Mouse (Mus musculus): ENCODE measurements around the gene Reg2. TPM values are rescaled to one million over a fixed set of nuclear protein-coding genes. Genes with fewer than 3 reads are reported as not detected.
"Not testable (repeated sequence)": the region's sequence is repeated elsewhere in the genome, so short reads cannot be mapped to it uniquely, and the experiment has no call there.

Gene Reg2
- not detected in 2 replicates for polyA plus RNA-seq (2016; fragmentation: Nextera tagmentation; extraction: Ambion mirVana)

GRCm38 (mm10) chr6:78395323-78395722 is at the start of gene Reg2:
TSS of gene Reg2 (plus strand) at chr6:78395623.
- not testable (repeated sequence) for H3K4me3 ChIP-seq; DNase-seq (ENCODE audit: low spot score); H3K4me1 ChIP-seq; H3K36me3 ChIP-seq; H3K9me3 ChIP-seq (replicated peaks); H3K27ac ChIP-seq (replicated peaks); H3K27me3 ChIP-seq (ENCODE audit: low read depth, poor library complexity, severe bottlenecking)
- 94% methylated on average over 5 of the region's 17 CpGs for WGBS

DNA sequence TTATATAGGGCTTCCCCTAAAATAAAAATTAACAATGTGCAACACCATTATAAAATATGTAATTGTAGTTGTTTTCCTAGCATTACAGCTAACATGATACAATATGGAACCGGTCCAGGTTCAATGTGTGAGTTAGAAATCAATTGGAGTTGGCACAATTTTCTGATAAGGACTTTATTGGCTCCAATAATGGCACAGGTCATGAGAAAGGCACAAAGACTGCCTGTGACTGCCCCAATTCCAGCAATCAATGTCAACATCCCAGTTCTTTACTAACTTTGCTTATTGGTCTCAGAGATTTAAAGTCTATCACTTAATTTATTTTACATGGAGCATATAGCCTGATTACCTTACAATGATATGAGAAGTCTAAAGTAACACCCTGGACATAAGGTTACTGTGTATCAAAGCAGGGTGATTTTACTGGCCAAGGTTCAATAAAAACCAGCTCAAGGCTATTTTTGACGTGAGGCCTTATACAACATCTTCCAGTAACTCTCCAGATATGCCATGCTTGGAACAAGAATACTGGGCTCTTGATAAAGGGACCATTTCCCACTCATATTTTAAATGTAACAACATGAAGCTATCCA is 33.4 kb upstream of the Reg2 start:
- H3K4me3 ChIP-seq = no peak overlapping the region

DNA sequence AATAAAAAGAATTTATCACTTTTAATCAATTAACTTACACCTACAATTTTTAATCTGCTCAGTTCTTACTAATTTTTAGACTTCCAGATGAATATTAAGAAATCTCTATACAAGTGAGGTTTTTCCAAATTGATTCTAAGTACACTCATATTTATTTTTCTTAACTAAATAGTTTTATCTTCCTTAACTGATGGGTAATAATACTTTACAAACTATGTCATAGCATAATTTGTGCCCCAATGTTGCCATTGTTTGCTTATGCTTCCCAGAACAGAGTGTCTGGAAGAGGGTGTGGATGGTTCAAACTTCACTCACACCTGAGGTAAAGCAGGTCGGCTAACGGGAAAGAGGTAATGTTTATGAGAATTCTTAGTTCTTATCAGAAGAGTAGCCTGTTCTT is 25.1 kb upstream of the Reg2 start, which contains the start of gene Reg3b:
TSS of gene Reg3b (plus strand) at position 301 of the 400 bp plus-strand sequence.
- Histone ChIP-seq H3K9me3 (replicated peaks) (no peaks in the 10 kb centered on the region), H3K27me3 (ENCODE audit: low read depth, poor library complexity, severe bottlenecking) (no peaks in the 10 kb centered on the region), H3K36me3 (no peaks in the 10 kb centered on the region), H3K27ac (replicated peaks) (no peak within 1 kb of the TSS), H3K4me1 (no peaks in the 10 kb centered on the region), H3K4me3 (no peak within 1 kb of the TSS)
- DNase-seq (ENCODE audit: low spot score) = no peak
- 88% methylated on average over 2 of the region's 2 CpGs for WGBS

More for the DNA sequence above, 33.4 kb upstream of the Reg2 start:
- Histone ChIP-seq H3K4me1 (no peaks in the 10 kb centered on the region), H3K27me3 (ENCODE audit: low read depth, poor library complexity, severe bottlenecking) (no peaks in the 10 kb centered on the region), H3K36me3 (no peaks in the 10 kb centered on the region), H3K9me3 (replicated peaks) (no peaks in the 10 kb centered on the region), H3K27ac (replicated peaks) (no peak overlapping the region)
- no peak for DNase-seq (ENCODE audit: low spot score)
- 77% methylated on average over 2 of the region's 2 CpGs for WGBS

DNA sequence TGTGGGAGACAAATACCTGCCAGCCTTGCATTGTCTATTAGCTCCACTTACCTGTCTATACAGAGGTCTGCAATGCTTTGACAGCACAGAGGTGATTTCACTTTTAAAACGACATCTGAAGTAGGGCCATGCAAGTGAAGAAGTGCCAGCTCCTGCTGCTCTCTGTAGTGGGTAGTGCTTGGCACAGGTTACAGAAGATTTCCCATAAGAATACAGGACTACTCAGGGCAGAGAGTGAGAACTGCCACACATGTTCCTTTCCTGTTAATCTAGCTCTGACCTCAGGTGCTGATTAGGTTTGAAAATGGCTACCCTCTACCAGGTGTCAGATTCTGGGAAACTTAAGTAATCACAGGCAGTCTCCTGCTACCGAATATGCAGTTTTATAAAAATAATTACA is 16.7 kb upstream of the Reg2 start, which contains the start of gene Reg3d:
TSS of gene Reg3d (minus strand) at position 101 of the 400 bp plus-strand sequence.
- H3K4me3 ChIP-seq = no peak within 1 kb of the TSS
- WGBS = 86% methylated on average over 2 of the region's 2 CpGs
- no peaks in the 10 kb centered on the region for H3K27me3 ChIP-seq (ENCODE audit: low read depth, poor library complexity, severe bottlenecking)
- no peak within 1 kb of the TSS for H3K27ac ChIP-seq (replicated peaks)
- no peaks in the 10 kb centered on the region for H3K4me1 ChIP-seq
- no peaks in the 10 kb centered on the region for H3K36me3 ChIP-seq
- DNase-seq (ENCODE audit: low spot score) = no peak
- H3K9me3 ChIP-seq (replicated peaks) = no peaks in the 10 kb centered on the region

GRCm38 (mm10) chr6:78380409-78380808 is 15.0 kb upstream of the Reg2 start, which contains the start of gene Reg3a:
TSS of gene Reg3a (plus strand) at chr6:78380709.
- DNase-seq (ENCODE audit: low spot score) = no peak
- no peaks in the 10 kb centered on the region for H3K27me3 ChIP-seq (ENCODE audit: low read depth, poor library complexity, severe bottlenecking)
- no peaks in the 10 kb centered on the region for H3K9me3 ChIP-seq (replicated peaks)
- H3K4me3 ChIP-seq = no peak within 1 kb of the TSS
- no peaks in the 10 kb centered on the region for H3K4me1 ChIP-seq
- no peaks in the 10 kb centered on the region for H3K36me3 ChIP-seq
- H3K27ac ChIP-seq (replicated peaks) = no peak within 1 kb of the TSS

GRCm38 (mm10) chr6:78385609-78386008 is 9.8 kb upstream of the Reg2 start:
- no peaks in the 10 kb centered on the region for H3K4me1 ChIP-seq
- H3K9me3 ChIP-seq (replicated peaks) = no peaks in the 10 kb centered on the region
- H3K36me3 ChIP-seq = no peaks in the 10 kb centered on the region
- H3K27me3 ChIP-seq (ENCODE audit: low read depth, poor library complexity, severe bottlenecking) = no peaks in the 10 kb centered on the region
- WGBS = 93% methylated on average over 3 of the region's 3 CpGs
- DNase-seq (ENCODE audit: low spot score) = no peak
- H3K4me3 ChIP-seq = no peak overlapping the region
- H3K27ac ChIP-seq (replicated peaks) = no peak overlapping the region

GRCm38 (mm10) chr6:78422411-78422810 is 27.0 kb downstream of the Reg2 start, which contains the start of gene Reg1:
TSS of gene Reg1 (plus strand) at chr6:78422711.
- not testable (repeated sequence) for H3K27me3 ChIP-seq (ENCODE audit: low read depth, poor library complexity, severe bottlenecking); H3K4me1 ChIP-seq; H3K4me3 ChIP-seq

GRCm38 (mm10) chr6:78425497-78425896 is 30.1 kb downstream of the Reg2 start:
- 93% methylated on average over 3 of the region's 3 CpGs for WGBS
- Histone ChIP-seq H3K27ac (replicated peaks) (no peak overlapping the region), H3K4me3 (no peak overlapping the region), H3K27me3 (ENCODE audit: low read depth, poor library complexity, severe bottlenecking) (no peaks in the 10 kb centered on the region), H3K4me1 (no peaks in the 10 kb centered on the region), H3K36me3 (no peaks in the 10 kb centered on the region), H3K9me3 (replicated peaks) (no peaks in the 10 kb centered on the region)
- no peak for DNase-seq (ENCODE audit: low spot score)

More at GRCm38 (mm10) chr6:78422411-78422810, 27.0 kb downstream of the Reg2 start, which contains the start of gene Reg1:
- not testable (repeated sequence) for H3K36me3 ChIP-seq; H3K27ac ChIP-seq (replicated peaks); DNase-seq (ENCODE audit: low spot score); H3K9me3 ChIP-seq (replicated peaks)

DNA sequence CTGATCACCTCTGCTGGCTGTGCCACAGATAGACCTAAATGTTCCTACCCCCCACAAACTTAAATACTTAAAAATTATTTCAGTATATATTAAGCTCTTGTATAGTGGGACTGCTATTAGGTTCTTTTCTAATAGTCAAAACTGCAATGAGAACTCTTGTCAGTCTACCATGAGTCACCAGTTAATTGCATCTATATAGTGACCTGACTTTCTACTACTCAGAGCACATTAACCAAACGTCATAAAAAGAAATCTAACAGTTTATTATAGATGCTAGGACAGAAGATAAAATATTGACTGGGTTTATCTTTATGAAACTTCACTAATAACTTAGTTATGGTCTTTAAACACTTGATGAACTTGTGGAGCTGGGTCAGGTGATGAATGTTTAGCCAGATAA is 51.8 kb downstream of the Reg2 start:
- H3K36me3 ChIP-seq = no peaks in the 10 kb centered on the region
- 64% methylated on average over 1 of the region's 1 CpGs for WGBS

GRCm38 (mm10) chr6:78448409-78448808 is 53.0 kb downstream of the Reg2 start:
- H3K9me3 ChIP-seq (replicated peaks) = no peaks in the 10 kb centered on the region
- H3K4me1 ChIP-seq = no peaks in the 10 kb centered on the region
- no peak overlapping the region for H3K27ac ChIP-seq (replicated peaks)

More for the DNA sequence above, 51.8 kb downstream of the Reg2 start:
- Histone ChIP-seq H3K4me1 (no peaks in the 10 kb centered on the region), H3K9me3 (replicated peaks) (no peaks in the 10 kb centered on the region), H3K27me3 (ENCODE audit: low read depth, poor library complexity, severe bottlenecking) (no peaks in the 10 kb centered on the region), H3K27ac (replicated peaks) (no peak overlapping the region), H3K4me3 (no peak overlapping the region)
- DNase-seq (ENCODE audit: low spot score) = no peak

GRCm38 (mm10) chr6:78452804-78453203 is 57.4 kb downstream of the Reg2 start:
- no peak for DNase-seq (ENCODE audit: low spot score)
- no peaks in the 10 kb centered on the region for H3K9me3 ChIP-seq (replicated peaks)
- H3K4me3 ChIP-seq = no peak overlapping the region
- H3K27me3 ChIP-seq (ENCODE audit: low read depth, poor library complexity, severe bottlenecking) = no peaks in the 10 kb centered on the region
- H3K4me1 ChIP-seq = no peaks in the 10 kb centered on the region
- no peaks in the 10 kb centered on the region for H3K36me3 ChIP-seq
- no peak overlapping the region for H3K27ac ChIP-seq (replicated peaks)
- WGBS = 96% methylated on average over 2 of the region's 2 CpGs

More at GRCm38 (mm10) chr6:78448409-78448808, 53.0 kb downstream of the Reg2 start:
- no peak for DNase-seq (ENCODE audit: low spot score)
- no peaks in the 10 kb centered on the region for H3K36me3 ChIP-seq
- H3K4me3 ChIP-seq = no peak overlapping the region
- H3K27me3 ChIP-seq (ENCODE audit: low read depth, poor library complexity, severe bottlenecking) = no peaks in the 10 kb centered on the region

All from midbrain, embryonic 10.5 days (tissue).